Mouse (Mus musculus): Measurements from ENCODE around the gene Ell2. TPM values are rescaled to one million over a fixed set of nuclear protein-coding genes. Genes with fewer than 3 reads are reported as not detected.

Gene Ell2
- polyA plus RNA-seq, 1 experiment, result 61.5 TPM

- peak; percentile 88 for TF ChIP-seq GATA1 (IDR thresholded peaks at IDR 0.05; ENCODE audit: low read length)
Observed at GRCm38 (mm10) chr13:75747265-75747664, 40.7 kb downstream of the Ell2 start.

GRCm38 (mm10) chr13:75748685-75749084 lies 42.1 kb downstream of the Ell2 start:
- TF ChIP-seq GATA1 (IDR thresholded peaks at IDR 0.05; ENCODE audit: low read length), result no peak

- TF ChIP-seq GATA1 (IDR thresholded peaks at IDR 0.05; ENCODE audit: low read length), result no peak
Observed at GRCm38 (mm10) chr13:75750785-75751184, 44.2 kb downstream of the Ell2 start.

- no peak for TF ChIP-seq GATA1 (IDR thresholded peaks at IDR 0.05; ENCODE audit: low read length)
Observed at GRCm38 (mm10) chr13:75752216-75752938, 45.8 kb downstream of the Ell2 start.

- no peak for TF ChIP-seq GATA1 (IDR thresholded peaks at IDR 0.05; ENCODE audit: low read length)
Observed at GRCm38 (mm10) chr13:75754398-75754797, 47.8 kb downstream of the Ell2 start.

GRCm38 (mm10) chr13:75760859-75761548 lies 54.4 kb downstream of the Ell2 start:
- no peak for TF ChIP-seq GATA1 (IDR thresholded peaks at IDR 0.05; ENCODE audit: low read length)

- no peak for TF ChIP-seq GATA1 (IDR thresholded peaks at IDR 0.05; ENCODE audit: low read length)
Observed at GRCm38 (mm10) chr13:75762759-75763158, 56.2 kb downstream of the Ell2 start.

- TF ChIP-seq GATA1 (IDR thresholded peaks at IDR 0.05; ENCODE audit: low read length), result no peak
Observed at GRCm38 (mm10) chr13:75763280-75763679, 56.7 kb downstream of the Ell2 start.

- no peak for TF ChIP-seq GATA1 (IDR thresholded peaks at IDR 0.05; ENCODE audit: low read length)
Observed at GRCm38 (mm10) chr13:75765742-75766141, 59.2 kb downstream of the Ell2 start.

- no peak for TF ChIP-seq GATA1 (IDR thresholded peaks at IDR 0.05; ENCODE audit: low read length)
Observed at GRCm38 (mm10) chr13:75766238-75766637, 59.7 kb downstream of the Ell2 start.

GRCm38 (mm10) chr13:75766967-75767366 lies 60.4 kb downstream of the Ell2 start:
- no peak for TF ChIP-seq GATA1 (IDR thresholded peaks at IDR 0.05; ENCODE audit: low read length)

- no peak for TF ChIP-seq GATA1 (IDR thresholded peaks at IDR 0.05; ENCODE audit: low read length)
Observed at GRCm38 (mm10) chr13:75770744-75771143, 64.2 kb downstream of the Ell2 start.

GRCm38 (mm10) chr13:75771404-75771803 lies 64.8 kb downstream of the Ell2 start:
- TF ChIP-seq GATA1 (IDR thresholded peaks at IDR 0.05; ENCODE audit: low read length), result peak; percentile 12

GRCm38 (mm10) chr13:75771984-75772730 lies 65.6 kb downstream of the Ell2 start:
- no peak for TF ChIP-seq GATA1 (IDR thresholded peaks at IDR 0.05; ENCODE audit: low read length)

- TF ChIP-seq GATA1 (IDR thresholded peaks at IDR 0.05; ENCODE audit: low read length), result no peak
Observed at GRCm38 (mm10) chr13:75775961-75776360, 69.4 kb downstream of the Ell2 start.

GRCm38 (mm10) chr13:75776692-75777091 lies 70.1 kb downstream of the Ell2 start:
- TF ChIP-seq GATA1 (IDR thresholded peaks at IDR 0.05; ENCODE audit: low read length), result no peak

Measured in G1E-ER4 (cell line).